Mouse (Mus musculus) kidney, embryonic 16.5 days (tissue): ENCODE data around the gene Gsdma2. TPM values are rescaled to one million over a fixed set of nuclear protein-coding genes. Genes with fewer than 3 reads are reported as not detected.

Source experiments
- polyA plus RNA-seq: library from polyadenylated mRNA; unstranded; fragments of >200 nt; fragmentation: Nextera tagmentation; extraction: Ambion mirVana; gene quantifications from 2 replicates; pipeline ENCODE4 v1.2.1, GENCODE M21; 2015

Gsdma2 gene
- polyA plus RNA-seq, 1 experiment from 2014 or later, result not detected

Other genes starting within 250 kb of the Gsdma2 start
- 17.6 and 22.3 TPM in 2 replicates for gene Pgap3, start 246.3 kb upstream of the Gsdma2 start, polyA plus RNA-seq
- gene Erbb2, start 234.3 kb upstream of the Gsdma2 start, polyA plus RNA-seq, result 54.9 and 57.7 TPM in 2 replicates
- gene Mien1, start 207.8 kb upstream of the Gsdma2 start, polyA plus RNA-seq, result 108 and 113 TPM in 2 replicates
- 86.2 and 87.7 TPM in 2 replicates for gene Grb7, start 200.4 kb upstream of the Gsdma2 start, polyA plus RNA-seq
- gene Ikzf3, start 100.7 kb upstream of the Gsdma2 start, polyA plus RNA-seq, result 0.44 and 0.54 TPM in 2 replicates
- gene Zpbp2, start 95.7 kb upstream of the Gsdma2 start, polyA plus RNA-seq, result 0.87 TPM in 1 of 2 replicates, not detected in the other
- 67.2 and 67.6 TPM in 2 replicates for gene Ormdl3, start 59.4 kb upstream of the Gsdma2 start, polyA plus RNA-seq
- gene Lrrc3c, start 48.5 kb upstream of the Gsdma2 start, polyA plus RNA-seq, result not detected in 2 replicates
- 0.86 and 1.6 TPM in 2 replicates for gene Gm12355, start 21.1 kb upstream of the Gsdma2 start, polyA plus RNA-seq
- gene Gsdma3, start 20.4 kb upstream of the Gsdma2 start, polyA plus RNA-seq, result not detected in 2 replicates
- not detected in 2 replicates for gene Gsdma, start 17.6 kb downstream of the Gsdma2 start, polyA plus RNA-seq
- 289 and 303 TPM in 2 replicates for gene Psmd3, start 35.8 kb downstream of the Gsdma2 start, polyA plus RNA-seq
- gene Csf3, start 54.5 kb downstream of the Gsdma2 start, polyA plus RNA-seq, result 0.11 TPM in 1 of 2 replicates, not detected in the other
- gene Med24, start 82.7 kb downstream of the Gsdma2 start, polyA plus RNA-seq, result 71.4 and 73.9 TPM in 2 replicates
- gene Thra, start 93.9 kb downstream of the Gsdma2 start, polyA plus RNA-seq, result 24.4 and 25.9 TPM in 2 replicates
- 2.2 and 2.4 TPM in 2 replicates for gene Nr1d1, start 128.6 kb downstream of the Gsdma2 start, polyA plus RNA-seq
- 23.7 and 24.2 TPM in 2 replicates for gene Msl1, start 148.8 kb downstream of the Gsdma2 start, polyA plus RNA-seq
- 36.2 and 41.0 TPM in 2 replicates for gene Casc3, start 158.1 kb downstream of the Gsdma2 start, polyA plus RNA-seq
- 1.8 and 2.0 TPM in 2 replicates for gene Rapgefl1, start 190.0 kb downstream of the Gsdma2 start, polyA plus RNA-seq
- gene Wipf2, start 216.9 kb downstream of the Gsdma2 start, polyA plus RNA-seq, result 5.4 and 5.9 TPM in 2 replicates